Mouse (Mus musculus) spleen, adult 12 weeks (tissue): ENCODE data around the gene Hunk.

Experiments
- DNase-seq: peaks from one replicate; pipeline ENCODE4 v3.0.0; 2022; ENCODE audit warnings: low spot score

Gene Hunk

GRCm38 (mm10) chr16:90385688-90386513 is at the start of gene Hunk:
Gene Hunk (plus strand): TSS chr16:90386013.
- no peak for DNase-seq

GRCm38 (mm10) chr16:90339026-90339425 is 46.8 kb upstream of the Hunk start:
- no peak for DNase-seq

- no peak for DNase-seq
These were observed 44.7 kb upstream of the Hunk start for GRCm38 (mm10) chr16:90341086-90341485.

GRCm38 (mm10) chr16:90349700-90350548 is 35.9 kb upstream of the Hunk start:
- no peak for DNase-seq

GRCm38 (mm10) chr16:90351726-90352125 is 34.1 kb upstream of the Hunk start:
- DNase-seq = no peak

- no peak for DNase-seq
These were observed 33.1 kb upstream of the Hunk start for GRCm38 (mm10) chr16:90352691-90353090.

GRCm38 (mm10) chr16:90353156-90353555 is 32.7 kb upstream of the Hunk start:
- no peak for DNase-seq

GRCm38 (mm10) chr16:90359329-90359728 is 26.5 kb upstream of the Hunk start:
- no peak for DNase-seq

GRCm38 (mm10) chr16:90359750-90360149 is 26.1 kb upstream of the Hunk start:
- DNase-seq = no peak

- no peak for DNase-seq
These were observed 25.5 kb upstream of the Hunk start for GRCm38 (mm10) chr16:90360327-90360726.

- DNase-seq = no peak
These were observed 22.9 kb upstream of the Hunk start for GRCm38 (mm10) chr16:90362926-90363325.

GRCm38 (mm10) chr16:90379897-90380296 is 5.9 kb upstream of the Hunk start:
- DNase-seq = peak; percentile 17

- DNase-seq = no peak
These were observed 4.2 kb upstream of the Hunk start for GRCm38 (mm10) chr16:90381633-90382032.

GRCm38 (mm10) chr16:90382701-90383280 is 3.0 kb upstream of the Hunk start:
- no peak for DNase-seq

GRCm38 (mm10) chr16:90384058-90384457 is 1.8 kb upstream of the Hunk start:
- no peak for DNase-seq

- no peak for DNase-seq
These were observed 967 bp upstream of the Hunk start for GRCm38 (mm10) chr16:90384846-90385245.

GRCm38 (mm10) chr16:90385326-90385687 is 506 bp upstream of the Hunk start:
- DNase-seq = no peak

- DNase-seq = no peak
These were observed 824 bp downstream of the Hunk start for GRCm38 (mm10) chr16:90386514-90387160.

- no peak for DNase-seq
These were observed 1.4 kb downstream of the Hunk start for GRCm38 (mm10) chr16:90387161-90387671.

GRCm38 (mm10) chr16:90387961-90388360 is 2.1 kb downstream of the Hunk start:
- no peak for DNase-seq

GRCm38 (mm10) chr16:90389103-90389750 is 3.4 kb downstream of the Hunk start:
- no peak for DNase-seq

- DNase-seq = no peak
These were observed 4.9 kb downstream of the Hunk start for GRCm38 (mm10) chr16:90390731-90391130.
